Mouse (Mus musculus): Measurements from ENCODE around the gene Scn11a. TPM values are rescaled to one million over a fixed set of nuclear protein-coding genes. Genes with fewer than 3 reads are reported as not detected.

Gene Scn11a
- 0.09 TPM in 2 replicates for polyA plus RNA-seq (2012; rRNA removed)

- H3K27me3 ChIP-seq (ENCODE audit: control insufficient read depth, insufficient read depth, low read length), result no peaks in the 10 kb centered on the region
- no peaks in the 10 kb centered on the region for H3K36me3 ChIP-seq (ENCODE audit: control insufficient read depth, insufficient read depth, low read length)
- WGBS, result 28% methylated on average over 4 of the region's 4 CpGs
- H3K4me1 ChIP-seq (ENCODE audit: control insufficient read depth, insufficient read depth, insufficient read length, low read length), result no peaks in the 10 kb centered on the region
- no peak within 1 kb of the TSS for H3K27ac ChIP-seq (ENCODE audit: insufficient read depth, low read depth, low read length)
- H3K4me3 ChIP-seq (ENCODE audit: low read depth, low read length), result no peak within 1 kb of the TSS
- TF ChIP-seq POLR2A (IDR thresholded peaks at IDR 0.05; ENCODE audit: low read depth, low read length) (no peak), CTCF (IDR thresholded peaks at IDR 0.05; ENCODE audit: extremely low read depth, insufficient read length, insufficient replicate concordance, low read depth, low read length) (no peak)
Observed at GRCm38 (mm10) chr9:119825297-119825696, at the start of gene Scn11a. TSS of gene Scn11a (minus strand) at chr9:119825456.

- Histone ChIP-seq H3K36me3 (ENCODE audit: control insufficient read depth, insufficient read depth, low read length) (no peaks in the 10 kb centered on the region), H3K27me3 (ENCODE audit: control insufficient read depth, insufficient read depth, low read length) (no peaks in the 10 kb centered on the region), H3K4me3 (ENCODE audit: low read depth, low read length) (no peak overlapping the region), H3K27ac (ENCODE audit: insufficient read depth, low read depth, low read length) (no peak overlapping the region), H3K4me1 (ENCODE audit: control insufficient read depth, insufficient read depth, insufficient read length, low read length) (no peaks in the 10 kb centered on the region)
- WGBS, result 29% methylated on average over 8 of the region's 8 CpGs
- TF ChIP-seq POLR2A (IDR thresholded peaks at IDR 0.05; ENCODE audit: low read depth, low read length) (no peak), CTCF (IDR thresholded peaks at IDR 0.05; ENCODE audit: extremely low read depth, insufficient read length, insufficient replicate concordance, low read depth, low read length) (no peak)
Observed at GRCm38 (mm10) chr9:119854170-119854569, 28.9 kb upstream of the Scn11a start.

DNA sequence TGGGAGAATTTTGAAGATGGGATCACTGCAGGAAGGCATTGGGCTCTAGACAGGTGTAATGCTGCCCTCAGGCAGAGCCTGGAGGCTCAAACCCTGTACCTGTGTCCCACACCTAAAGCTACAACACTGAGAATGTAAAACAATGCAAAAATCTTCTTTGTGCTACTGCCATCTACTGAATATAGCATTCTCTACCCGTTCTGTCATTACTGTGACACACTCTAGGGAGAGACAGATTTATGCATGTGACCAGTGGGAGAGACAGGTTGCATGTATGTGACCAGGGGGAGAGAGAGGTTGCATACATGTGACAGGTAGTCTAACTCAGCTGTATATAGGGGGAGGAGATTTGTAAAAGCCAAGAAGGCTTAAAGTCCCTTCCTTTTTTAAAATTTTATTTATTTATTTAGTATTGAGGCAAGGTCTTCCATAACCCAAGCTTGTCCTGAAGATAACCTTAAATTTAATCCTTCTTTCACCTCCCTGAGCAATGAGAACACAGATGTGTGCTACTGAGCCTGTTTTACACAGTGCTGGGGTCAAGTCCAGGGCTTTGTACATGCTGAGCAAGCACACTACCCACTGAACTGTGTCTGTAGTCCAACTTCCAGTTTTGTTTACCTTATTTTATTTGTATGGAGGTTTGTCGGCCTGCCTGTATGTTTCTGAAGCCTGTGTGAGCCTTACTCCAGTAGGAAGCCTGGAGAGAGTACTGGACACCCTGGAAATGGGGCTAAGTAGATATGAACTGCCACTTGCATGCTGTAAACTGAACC is 28.0 kb upstream of the Scn11a start:
- no peak for TF ChIP-seq CTCF (IDR thresholded peaks at IDR 0.05; ENCODE audit: extremely low read depth, insufficient read length, insufficient replicate concordance, low read depth, low read length)
- TF ChIP-seq POLR2A (IDR thresholded peaks at IDR 0.05; ENCODE audit: low read depth, low read length), result no peak
- 48% methylated on average over 2 of the region's 2 CpGs for WGBS
- H3K27ac ChIP-seq (ENCODE audit: insufficient read depth, low read depth, low read length), result no peak overlapping the region

GRCm38 (mm10) chr9:119852347-119853030 is 27.2 kb upstream of the Scn11a start:
- H3K4me1 ChIP-seq (ENCODE audit: control insufficient read depth, insufficient read depth, insufficient read length, low read length), result no peaks in the 10 kb centered on the region
- no peak overlapping the region for H3K4me3 ChIP-seq (ENCODE audit: low read depth, low read length)
- TF ChIP-seq POLR2A (IDR thresholded peaks at IDR 0.05; ENCODE audit: low read depth, low read length) (no peak), CTCF (IDR thresholded peaks at IDR 0.05; ENCODE audit: extremely low read depth, insufficient read length, insufficient replicate concordance, low read depth, low read length) (no peak)
- H3K27me3 ChIP-seq (ENCODE audit: control insufficient read depth, insufficient read depth, low read length), result no peaks in the 10 kb centered on the region
- 77% methylated on average over 10 of the region's 10 CpGs for WGBS
- no peak overlapping the region for H3K27ac ChIP-seq (ENCODE audit: insufficient read depth, low read depth, low read length)
- H3K36me3 ChIP-seq (ENCODE audit: control insufficient read depth, insufficient read depth, low read length), result no peaks in the 10 kb centered on the region

More for the DNA sequence above, 28.0 kb upstream of the Scn11a start:
- H3K4me1 ChIP-seq (ENCODE audit: control insufficient read depth, insufficient read depth, insufficient read length, low read length), result no peaks in the 10 kb centered on the region
- no peak overlapping the region for H3K4me3 ChIP-seq (ENCODE audit: low read depth, low read length)
- no peaks in the 10 kb centered on the region for H3K36me3 ChIP-seq (ENCODE audit: control insufficient read depth, insufficient read depth, low read length)
- H3K27me3 ChIP-seq (ENCODE audit: control insufficient read depth, insufficient read depth, low read length), result no peaks in the 10 kb centered on the region

DNA sequence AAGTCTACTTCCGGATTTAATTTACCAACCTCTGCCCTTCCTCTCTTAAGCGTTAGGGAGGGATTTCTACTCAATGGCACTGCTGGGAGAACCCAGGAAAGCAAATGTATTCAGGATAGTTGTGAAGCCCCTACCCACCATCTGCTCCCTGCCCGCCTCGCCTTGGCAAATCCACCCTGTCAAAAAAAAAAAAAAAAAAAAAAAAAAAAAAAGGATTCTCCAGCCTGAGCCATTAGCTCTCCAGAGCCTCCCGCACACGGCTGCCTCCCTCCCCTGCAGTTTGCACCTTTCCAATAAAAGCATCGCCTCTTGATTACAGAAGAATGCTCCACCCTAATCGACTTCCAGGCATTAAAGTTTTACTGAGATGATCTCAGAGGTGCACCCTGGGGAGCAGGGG is 24.0 kb upstream of the Scn11a start:
- WGBS, result 15% methylated on average over 8 of the region's 8 CpGs
- no peak overlapping the region for H3K4me3 ChIP-seq (ENCODE audit: low read depth, low read length)
- H3K36me3 ChIP-seq (ENCODE audit: control insufficient read depth, insufficient read depth, low read length), result no peaks in the 10 kb centered on the region
- H3K27me3 ChIP-seq (ENCODE audit: control insufficient read depth, insufficient read depth, low read length), result no peaks in the 10 kb centered on the region
- no peak for TF ChIP-seq POLR2A (IDR thresholded peaks at IDR 0.05; ENCODE audit: low read depth, low read length)
- no peak for TF ChIP-seq CTCF (IDR thresholded peaks at IDR 0.05; ENCODE audit: extremely low read depth, insufficient read length, insufficient replicate concordance, low read depth, low read length)
- no peak overlapping the region for H3K27ac ChIP-seq (ENCODE audit: insufficient read depth, low read depth, low read length)
- H3K4me1 ChIP-seq (ENCODE audit: control insufficient read depth, insufficient read depth, insufficient read length, low read length), result no peaks in the 10 kb centered on the region

GRCm38 (mm10) chr9:119848671-119849070 is 23.4 kb upstream of the Scn11a start:
- WGBS, result 59% methylated on average over 7 of the region's 7 CpGs
- Histone ChIP-seq H3K36me3 (ENCODE audit: control insufficient read depth, insufficient read depth, low read length) (no peaks in the 10 kb centered on the region), H3K4me3 (ENCODE audit: low read depth, low read length) (no peak overlapping the region), H3K27ac (ENCODE audit: insufficient read depth, low read depth, low read length) (no peak overlapping the region), H3K27me3 (ENCODE audit: control insufficient read depth, insufficient read depth, low read length) (no peaks in the 10 kb centered on the region), H3K4me1 (ENCODE audit: control insufficient read depth, insufficient read depth, insufficient read length, low read length) (no peaks in the 10 kb centered on the region)
- TF ChIP-seq CTCF (IDR thresholded peaks at IDR 0.05; ENCODE audit: extremely low read depth, insufficient read length, insufficient replicate concordance, low read depth, low read length) (no peak), POLR2A (IDR thresholded peaks at IDR 0.05; ENCODE audit: low read depth, low read length) (no peak)

DNA sequence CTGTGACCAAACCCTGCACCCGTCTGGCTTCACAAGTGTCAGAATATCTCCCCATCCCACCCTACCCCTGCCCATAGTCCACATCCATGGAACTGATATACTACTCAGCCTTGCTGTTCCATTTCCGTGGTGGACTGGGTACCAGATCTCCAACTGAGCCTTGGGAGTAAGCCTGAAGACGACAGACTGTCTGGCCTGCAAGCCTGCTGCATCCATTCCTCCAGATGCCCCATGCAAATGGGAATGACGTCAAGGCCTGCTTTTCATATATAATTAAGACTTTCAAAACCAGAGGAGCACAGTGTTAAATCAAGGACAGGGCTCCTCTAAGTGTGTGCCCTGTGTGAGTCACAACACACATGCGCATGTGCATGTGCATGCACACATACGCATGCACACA is 21.9 kb upstream of the Scn11a start:
- H3K27me3 ChIP-seq (ENCODE audit: control insufficient read depth, insufficient read depth, low read length), result no peaks in the 10 kb centered on the region
- peaks cover under 1% of the 10 kb centered on the region; the same call in 1 of the 2 replicates for H3K4me1 ChIP-seq (ENCODE audit: control insufficient read depth, insufficient read depth, insufficient read length, low read length)
- 84% methylated on average over 6 of the region's 6 CpGs for WGBS
- no peaks in the 10 kb centered on the region for H3K36me3 ChIP-seq (ENCODE audit: control insufficient read depth, insufficient read depth, low read length)
- no peak overlapping the region for H3K27ac ChIP-seq (ENCODE audit: insufficient read depth, low read depth, low read length)
- H3K4me3 ChIP-seq (ENCODE audit: low read depth, low read length), result no peak overlapping the region
- TF ChIP-seq POLR2A (IDR thresholded peaks at IDR 0.05; ENCODE audit: low read depth, low read length) (no peak), CTCF (IDR thresholded peaks at IDR 0.05; ENCODE audit: extremely low read depth, insufficient read length, insufficient replicate concordance, low read depth, low read length) (no peak)
